Mouse (Mus musculus): ENCODE data around the gene Pih1d1.

Pih1d1 gene

GRCm38 (mm10) chr7:45126844-45127699, 27.0 kb upstream of the Pih1d1 start:
- no peak for DNase-seq

GRCm38 (mm10) chr7:45127700-45128224, 26.3 kb upstream of the Pih1d1 start:
- DNase-seq = no peak

GRCm38 (mm10) chr7:45128624-45129246, 25.4 kb upstream of the Pih1d1 start, which contains the start of gene Rpl13a:
Gene Rpl13a, minus strand, starts transcription at chr7:45128761.
- peak; percentile 99 for DNase-seq

- DNase-seq = no peak
Observed at GRCm38 (mm10) chr7:45129318-45129717, 24.8 kb upstream of the Pih1d1 start.

- DNase-seq = no peak
Observed at GRCm38 (mm10) chr7:45129776-45130512, 24.2 kb upstream of the Pih1d1 start.

- DNase-seq = no peak
Observed at GRCm38 (mm10) chr7:45131850-45132249, 22.3 kb upstream of the Pih1d1 start.

GRCm38 (mm10) chr7:45133446-45134159, 20.5 kb upstream of the Pih1d1 start:
- DNase-seq = no peak

- DNase-seq = peak in 1 of 2 experiments; percentile 57
Observed at GRCm38 (mm10) chr7:45134544-45135026, 19.5 kb upstream of the Pih1d1 start.

- no peak for DNase-seq
Observed at GRCm38 (mm10) chr7:45135370-45135769, 18.7 kb upstream of the Pih1d1 start.

- DNase-seq = peak; percentile 93 to 96
Observed at GRCm38 (mm10) chr7:45135993-45136567, 18.0 kb upstream of the Pih1d1 start, which contains the start of the genes Gm45713 and Flt3l. Gene Gm45713, minus strand, starts transcription at chr7:45136231. Gene Flt3l, minus strand, starts transcription at chr7:45136432.

- no peak for DNase-seq
Observed at GRCm38 (mm10) chr7:45137171-45138006, 16.7 kb upstream of the Pih1d1 start.

GRCm38 (mm10) chr7:45138403-45138802, 15.7 kb upstream of the Pih1d1 start:
- no peak for DNase-seq

- no peak for DNase-seq
Observed at GRCm38 (mm10) chr7:45139904-45140723, 14.0 kb upstream of the Pih1d1 start.

GRCm38 (mm10) chr7:45141319-45141718, 12.8 kb upstream of the Pih1d1 start:
- no peak for DNase-seq

GRCm38 (mm10) chr7:45141914-45142313, 12.2 kb upstream of the Pih1d1 start:
- no peak for DNase-seq

GRCm38 (mm10) chr7:45144368-45145174, 9.5 kb upstream of the Pih1d1 start:
- DNase-seq = peak in 1 of 2 experiments; percentile 45

GRCm38 (mm10) chr7:45145460-45145859, 8.6 kb upstream of the Pih1d1 start:
- DNase-seq = no peak

- DNase-seq = no peak
Observed at GRCm38 (mm10) chr7:45147267-45147666, 6.8 kb upstream of the Pih1d1 start.

GRCm38 (mm10) chr7:45147899-45148298, 6.2 kb upstream of the Pih1d1 start:
- DNase-seq = no peak
